Mouse (Mus musculus) heart, embryonic 13.5 days (tissue): ENCODE results near the gene Scn10a. TPM values are rescaled to one million over a fixed set of nuclear protein-coding genes. Genes with fewer than 3 reads are reported as not detected.

Experiments used
- ATAC-seq: fragments of 200-750 bp; cut with Nextera tagmentation; 2 replicates; pipeline ENCODE4 v1.8.0; 2017; ENCODE audit warnings: moderate TSS enrichment; ENCODE audit not compliant: insufficient number of reproducible peaks, low FRiP score, low TSS enrichment; ENCODE audit errors: extremely low read depth
- H3K27ac ChIP-seq: fragments of 300-500 bp; sonication (generic); replicated peaks from 2 replicates; pipeline ENCODE4 v1.5.1; 2015; ENCODE audit warnings: moderate library complexity, mild to moderate bottlenecking, inconsistent platforms
- H3K27me3 ChIP-seq: fragments of 300-500 bp; sonication (generic); replicated peaks from 2 replicates; pipeline ENCODE4 v1.6.1; 2015; ENCODE audit warnings: mild to moderate bottlenecking, inconsistent platforms
- H3K36me3 ChIP-seq: fragments of 300-500 bp; sonication (generic); 2 replicates; pipeline ENCODE4 v1.6.1; 2015; ENCODE audit warnings: mild to moderate bottlenecking, inconsistent platforms
- H3K4me1 ChIP-seq: fragments of 300-500 bp; sonication (generic); 2 replicates; pipeline ENCODE4 v1.6.1; 2015; ENCODE audit warnings: inconsistent platforms
- H3K4me2 ChIP-seq: fragments of 300-500 bp; sonication (generic); 2 replicates; pipeline ENCODE4 v1.6.1; 2015; ENCODE audit warnings: inconsistent platforms, mild to moderate bottlenecking, moderate library complexity
- H3K4me3 ChIP-seq: fragments of 300-500 bp; sonication (generic); 2 replicates; pipeline ENCODE4 v1.5.1; 2015; ENCODE audit warnings: moderate library complexity, mild to moderate bottlenecking, inconsistent platforms
- H3K9ac ChIP-seq: fragments of 300-500 bp; sonication (generic); 2 replicates; pipeline ENCODE4 v1.6.1; 2015; ENCODE audit warnings: inconsistent platforms, mild to moderate bottlenecking, moderate library complexity
- H3K9me3 ChIP-seq: fragments of 300-500 bp; sonication (generic); 2 replicates; pipeline ENCODE4 v1.6.1; 2016; ENCODE audit warnings: inconsistent platforms
- WGBS: fragments of 180-500 bp; shearing (Covaris S2); methylation state at CpG from one replicate; pipeline ENCODE4 v1.1.7; 2015; ENCODE audit warnings: mixed read lengths; 5-methylcytosine and 5-hydroxymethylcytosine counted together
- polyA plus RNA-seq: library from polyadenylated mRNA; unstranded; fragments of >200 nt; fragmentation: Nextera tagmentation; extraction: Ambion mirVana; gene quantifications from 2 replicates; pipeline ENCODE4 v1.2.1, GENCODE M21; 2015

The Scn10a gene
- polyA plus RNA-seq, 1 experiment from 2014 or later = 0.75 TPM

GRCm38 (mm10) chr9:119574366-119574765 is 144.8 kb downstream of the Scn10a start:
- 43% methylated on average over 7 of the region's 7 CpGs for WGBS
- ATAC-seq = no peak
- Histone ChIP-seq H3K4me1 (peaks cover 74% of the 10 kb centered on the region), H3K27ac (peak overlapping the region; percentile 68), H3K27me3 (peaks cover 100% of the 10 kb centered on the region), H3K4me3 (no peak overlapping the region), H3K36me3 (no peaks in the 10 kb centered on the region), H3K9me3 (no peaks in the 10 kb centered on the region), H3K9ac (0 out of 2 replicates have a peak overlapping the region, but pooled peaks have one; percentile 40), H3K4me2 (peak overlapping the region; percentile 28; the same call in 1 of the 2 replicates)

GRCm38 (mm10) chr9:119573009-119573408 is 146.1 kb downstream of the Scn10a start:
- 47% methylated on average over 14 of the region's 14 CpGs for WGBS
- H3K4me1 ChIP-seq = peaks cover 72% of the 10 kb centered on the region
- H3K27me3 ChIP-seq = peaks cover 93% of the 10 kb centered on the region
- no peak for ATAC-seq
- H3K9me3 ChIP-seq = no peaks in the 10 kb centered on the region
- no peak overlapping the region for H3K4me3 ChIP-seq
- 0 out of 2 replicates have a peak overlapping the region, but pooled peaks have one; percentile 68 for H3K27ac ChIP-seq
- no peak overlapping the region for H3K4me2 ChIP-seq
- no peaks in the 10 kb centered on the region for H3K36me3 ChIP-seq
- H3K9ac ChIP-seq = peak overlapping the region; percentile 40

- H3K27me3 ChIP-seq = peaks cover 91% of the 10 kb centered on the region
- H3K36me3 ChIP-seq = no peaks in the 10 kb centered on the region
- no peaks in the 10 kb centered on the region for H3K9me3 ChIP-seq
- H3K9ac ChIP-seq = peak overlapping the region; percentile 55; the same call in 1 of the 2 replicates
- 8% methylated on average over 15 of the region's 15 CpGs for WGBS
- H3K4me2 ChIP-seq = peak overlapping the region; percentile 43
- no peak overlapping the region for H3K27ac ChIP-seq
- no peak for ATAC-seq
- H3K4me1 ChIP-seq = peaks cover 66% of the 10 kb centered on the region
- 0 out of 2 replicates have a peak overlapping the region, but pooled peaks have one; percentile 6 for H3K4me3 ChIP-seq
Observed at GRCm38 (mm10) chr9:119571411-119571888, 147.7 kb downstream of the Scn10a start.

- Histone ChIP-seq H3K4me1 (peaks cover 66% of the 10 kb centered on the region), H3K9ac (no peak overlapping the region), H3K4me3 (no peak overlapping the region), H3K9me3 (no peaks in the 10 kb centered on the region), H3K4me2 (no peak overlapping the region), H3K36me3 (no peaks in the 10 kb centered on the region), H3K27ac (no peak overlapping the region), H3K27me3 (peaks cover 91% of the 10 kb centered on the region)
- 33% methylated on average over 9 of the region's 9 CpGs for WGBS
- no peak for ATAC-seq
Observed at GRCm38 (mm10) chr9:119570652-119571051, 148.5 kb downstream of the Scn10a start.

GRCm38 (mm10) chr9:119568732-119569131 is 150.4 kb downstream of the Scn10a start:
- H3K4me2 ChIP-seq = no peak overlapping the region
- H3K4me1 ChIP-seq = peaks cover 65% of the 10 kb centered on the region
- H3K9ac ChIP-seq = no peak overlapping the region
- H3K27me3 ChIP-seq = peaks cover 84% of the 10 kb centered on the region
- no peaks in the 10 kb centered on the region for H3K9me3 ChIP-seq
- no peak overlapping the region for H3K27ac ChIP-seq
- no peaks in the 10 kb centered on the region for H3K36me3 ChIP-seq
- H3K4me3 ChIP-seq = no peak overlapping the region
- WGBS = 67% methylated on average over 8 of the region's 8 CpGs
- ATAC-seq = no peak

- no peak overlapping the region for H3K4me3 ChIP-seq
Observed at GRCm38 (mm10) chr9:119567800-119568199, 151.3 kb downstream of the Scn10a start.

GRCm38 (mm10) chr9:119566214-119566613 is 152.9 kb downstream of the Scn10a start:
- Histone ChIP-seq H3K9ac (peak overlapping the region; percentile 40; the same call in 1 of the 2 replicates), H3K4me3 (no peak overlapping the region), H3K27ac (no peak overlapping the region), H3K4me1 (peaks cover 60% of the 10 kb centered on the region), H3K4me2 (no peak overlapping the region), H3K36me3 (no peaks in the 10 kb centered on the region), H3K27me3 (peaks cover 59% of the 10 kb centered on the region), H3K9me3 (no peaks in the 10 kb centered on the region)
- WGBS = 26% methylated on average over 10 of the region's 10 CpGs
- ATAC-seq = no peak

More at GRCm38 (mm10) chr9:119567800-119568199, 151.3 kb downstream of the Scn10a start:
- Histone ChIP-seq H3K27me3 (peaks cover 75% of the 10 kb centered on the region), H3K36me3 (no peaks in the 10 kb centered on the region), H3K4me2 (no peak overlapping the region), H3K4me1 (peaks cover 63% of the 10 kb centered on the region), H3K27ac (no peak overlapping the region), H3K9me3 (no peaks in the 10 kb centered on the region), H3K9ac (no peak overlapping the region)
- no peak for ATAC-seq
- WGBS = 67% methylated on average over 5 of the region's 5 CpGs

- no peak overlapping the region for H3K4me2 ChIP-seq
- 0 out of 2 replicates have a peak overlapping the region, but pooled peaks have one; percentile 14 for H3K9ac ChIP-seq
- H3K27ac ChIP-seq = peak overlapping the region; percentile 50; the same call in 1 of the 2 replicates
- ATAC-seq = no peak
- H3K9me3 ChIP-seq = no peaks in the 10 kb centered on the region
- peaks cover 45% of the 10 kb centered on the region for H3K27me3 ChIP-seq
- no peak overlapping the region for H3K4me3 ChIP-seq
- 41% methylated on average over 6 of the region's 6 CpGs for WGBS
- no peaks in the 10 kb centered on the region for H3K36me3 ChIP-seq
- peaks cover 71% of the 10 kb centered on the region for H3K4me1 ChIP-seq
Observed at GRCm38 (mm10) chr9:119564803-119565202, 154.3 kb downstream of the Scn10a start.

GRCm38 (mm10) chr9:119563617-119564016 is 155.5 kb downstream of the Scn10a start:
- peaks cover 79% of the 10 kb centered on the region for H3K4me1 ChIP-seq
- WGBS = 56% methylated on average over 6 of the region's 6 CpGs
- H3K27me3 ChIP-seq = peaks cover 34% of the 10 kb centered on the region
- no peak overlapping the region for H3K27ac ChIP-seq
- no peaks in the 10 kb centered on the region for H3K36me3 ChIP-seq
- ATAC-seq = no peak
- no peak overlapping the region for H3K4me2 ChIP-seq
- no peak overlapping the region for H3K4me3 ChIP-seq
- H3K9ac ChIP-seq = no peak overlapping the region
- H3K9me3 ChIP-seq = no peaks in the 10 kb centered on the region

- Histone ChIP-seq H3K27ac (no peak overlapping the region), H3K4me2 (no peak overlapping the region), H3K9ac (no peak overlapping the region), H3K4me3 (no peak overlapping the region), H3K9me3 (no peaks in the 10 kb centered on the region), H3K4me1 (peaks cover 80% of the 10 kb centered on the region), H3K27me3 (peaks cover 28% of the 10 kb centered on the region), H3K36me3 (no peaks in the 10 kb centered on the region)
- WGBS = 58% methylated on average over 12 of the region's 12 CpGs
- no peak for ATAC-seq
Observed at GRCm38 (mm10) chr9:119562256-119562655, 156.9 kb downstream of the Scn10a start.

- ATAC-seq = no peak
Observed at GRCm38 (mm10) chr9:119561746-119562145, 157.4 kb downstream of the Scn10a start.

More at GRCm38 (mm10) chr9:119561746-119562145, 157.4 kb downstream of the Scn10a start:
- Histone ChIP-seq H3K4me2 (no peak overlapping the region), H3K27me3 (peaks cover 23% of the 10 kb centered on the region), H3K4me3 (no peak overlapping the region), H3K9ac (peak overlapping the region; percentile 7; the same call in 1 of the 2 replicates), H3K4me1 (peaks cover 77% of the 10 kb centered on the region), H3K9me3 (no peaks in the 10 kb centered on the region), H3K36me3 (no peaks in the 10 kb centered on the region), H3K27ac (no peak overlapping the region)
- WGBS = 58% methylated on average over 8 of the region's 8 CpGs
